Mouse (Mus musculus) E14TG2a.4 (cell line): ENCODE measurements at regions not wholly inside any gene's neighbourhood (a gene's known extent, or its start where the extent isn't known, plus 50 kb on each side); places are given as distances from the start of the nearest gene placed in this dataset.

Source experiments
- CTCF ChIP-seq: conservative IDR thresholded peaks from 2 replicates; pipeline ENCODE4 v1.5.1; 2014; ENCODE audit warnings: low read length
- POU5F1 ChIP-seq: IDR thresholded peaks from 2 replicates; pipeline ENCODE4 v1.6.1; 2014; ENCODE audit warnings: low read length, borderline replicate concordance

GRCm38 (mm10) chr1:120883632-120884031, 281.4 kb downstream of the En1 start:
- TF ChIP-seq CTCF = no peak
- no peak for TF ChIP-seq POU5F1
